Mouse (Mus musculus) gonadal fat pad, adult 2 months (tissue): ENCODE results near the gene Gstp1. TPM values are rescaled to one million over a fixed set of nuclear protein-coding genes. Genes with fewer than 3 reads are reported as not detected.
"Not testable (repeated sequence)": the region's sequence is repeated elsewhere in the genome, so short reads cannot be mapped to it uniquely, and the experiment has no call there.

Source experiments
- DNase-seq: peaks from one replicate; pipeline ENCODE4 v3.0.0-alpha.2; 2012; ENCODE audit warnings: low read depth
- polyA plus RNA-seq: library from polyadenylated mRNA; depleted of rRNA; stranded (reverse); fragments of >200 nt; gene quantifications from 2 replicates; pipeline ENCODE4 v1.2.3, GENCODE M21; 2012

Gene Gstp1
- polyA plus RNA-seq, 1 experiment, result 787 TPM

DNA sequence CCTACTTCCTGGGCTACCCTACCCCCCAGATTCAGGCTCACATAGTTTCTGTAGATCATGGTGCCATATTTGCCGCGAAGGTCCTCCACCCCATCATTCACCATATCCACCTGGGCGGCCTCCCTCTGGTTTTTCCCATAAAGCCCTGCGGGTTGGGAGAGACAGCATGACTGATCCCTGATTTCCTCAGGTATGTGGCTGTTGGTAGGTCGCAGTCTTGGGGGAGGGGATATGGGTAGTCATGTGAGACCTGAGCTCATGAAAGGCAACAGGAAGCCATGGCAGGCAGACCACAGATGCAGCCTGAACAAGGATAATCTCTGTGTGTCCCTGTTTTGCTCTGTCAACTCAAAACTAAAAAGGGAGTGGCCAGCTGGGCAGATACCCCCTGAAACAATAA is 3.2 kb upstream of the Gstp1 start:
- DNase-seq, result not testable (repeated sequence)

DNA sequence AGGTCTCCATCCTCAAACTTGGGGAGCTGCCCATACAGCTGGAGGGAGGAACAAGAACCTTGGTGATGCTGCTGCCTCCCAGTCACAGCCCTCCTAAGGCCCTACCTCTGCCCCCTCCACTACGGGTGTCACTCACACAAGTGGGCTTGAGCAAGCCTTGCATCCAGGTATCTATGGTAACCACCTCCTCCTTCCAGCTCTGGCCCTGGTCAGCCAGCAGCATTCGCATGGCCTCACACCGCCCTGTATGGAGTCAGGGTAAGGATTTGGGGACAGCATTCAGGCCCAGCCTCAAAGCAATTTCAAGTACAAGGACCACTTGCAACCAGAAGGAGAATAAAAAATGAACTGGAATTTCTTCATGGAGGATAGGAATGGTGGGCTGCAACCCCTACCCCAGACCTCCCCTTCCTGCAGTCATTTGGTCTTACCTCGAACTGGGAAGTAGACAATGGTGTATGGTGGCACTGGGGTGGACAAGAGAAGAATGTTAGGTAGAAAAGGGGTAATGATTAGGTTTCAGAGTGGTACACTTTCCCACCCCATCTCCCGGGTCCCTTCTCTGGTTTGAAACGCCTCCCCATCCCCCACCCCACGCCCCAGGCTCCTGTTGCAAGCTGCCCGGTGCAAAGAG is 514 bp downstream of the Gstp1 start:
- DNase-seq, result not testable (repeated sequence)

DNA sequence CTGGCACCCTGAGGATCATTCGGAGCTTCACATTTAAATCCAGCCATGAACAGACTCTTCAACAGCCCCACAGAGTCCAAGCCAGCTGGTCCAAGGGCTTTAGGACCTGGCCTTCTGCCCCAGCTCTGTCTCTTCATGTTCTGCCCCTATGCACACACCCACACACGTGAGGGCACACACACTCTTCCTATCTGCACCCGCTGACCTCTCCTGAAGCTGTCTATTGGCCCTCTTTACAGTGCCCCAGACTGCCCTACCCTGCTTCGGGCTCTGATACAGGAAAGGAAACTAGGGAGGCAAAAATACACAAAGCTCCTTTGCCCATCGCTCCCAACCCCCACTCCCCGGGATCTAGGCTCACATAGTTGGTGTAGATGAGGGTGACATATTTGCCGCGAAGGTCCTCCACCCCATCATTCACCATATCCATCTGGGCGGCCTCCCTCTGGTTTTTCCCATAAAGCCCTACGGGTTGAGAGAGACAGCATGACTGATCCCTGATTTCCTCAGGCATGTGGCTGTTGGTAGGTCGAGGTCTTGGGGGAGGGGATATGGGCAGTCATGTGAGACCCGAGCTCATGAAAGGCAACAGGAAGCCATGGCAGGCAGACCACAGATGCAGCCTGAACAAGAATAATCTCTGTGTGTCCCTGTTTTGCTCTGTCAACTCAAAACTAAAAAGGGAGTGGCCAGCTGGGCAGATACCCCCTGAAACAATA is 1.3 kb downstream of the Gstp1 start:
- DNase-seq, result no peak

DNA sequence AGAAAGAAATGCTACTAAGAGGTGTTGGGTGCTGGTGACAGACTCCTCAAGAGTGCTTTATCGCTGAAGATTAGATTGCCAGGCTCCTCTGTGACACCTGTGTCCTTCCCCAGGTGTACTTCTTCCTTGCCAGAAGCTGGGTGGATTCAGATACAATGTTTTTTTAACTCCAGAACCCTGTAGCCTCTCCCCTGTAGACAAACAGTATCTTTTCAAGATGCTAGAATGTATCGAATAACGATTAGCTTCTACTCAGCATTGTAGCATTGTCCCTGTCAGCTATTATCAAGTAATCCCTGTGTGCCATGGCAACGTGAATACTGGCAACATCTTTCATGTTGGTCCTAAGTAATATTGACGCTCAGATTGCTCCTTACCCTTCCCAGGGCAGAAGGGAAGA is 4.0 kb downstream of the Gstp1 start:
- DNase-seq, result no peak

GRCm38 (mm10) chr19:4033298-4033697 is 4.5 kb downstream of the Gstp1 start:
- no peak for DNase-seq

- no peak for DNase-seq
These were observed 5.1 kb downstream of the Gstp1 start for GRCm38 (mm10) chr19:4032668-4033067.

GRCm38 (mm10) chr19:4027576-4027975 is 10.2 kb downstream of the Gstp1 start:
- DNase-seq, result no peak

DNA sequence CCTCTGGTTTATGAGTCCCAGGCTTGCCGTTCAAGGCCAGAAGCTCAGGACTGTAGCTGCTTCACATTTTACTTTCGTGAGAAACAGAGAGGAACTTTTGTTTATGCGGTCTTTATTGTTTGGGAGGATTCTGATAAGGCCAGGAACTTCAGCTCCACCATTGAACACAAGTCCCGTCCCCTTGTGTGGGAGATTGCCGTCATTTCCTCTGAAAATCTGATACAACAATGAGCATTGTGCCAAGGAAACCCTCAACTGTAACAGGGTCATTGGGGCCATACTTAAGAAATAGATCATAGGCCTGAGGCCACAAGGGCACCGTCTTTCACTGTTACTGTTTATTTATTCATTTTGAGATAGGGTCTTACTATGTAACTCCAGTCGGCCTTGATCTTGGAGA is 14.6 kb downstream of the Gstp1 start:
- DNase-seq, result no peak

DNA sequence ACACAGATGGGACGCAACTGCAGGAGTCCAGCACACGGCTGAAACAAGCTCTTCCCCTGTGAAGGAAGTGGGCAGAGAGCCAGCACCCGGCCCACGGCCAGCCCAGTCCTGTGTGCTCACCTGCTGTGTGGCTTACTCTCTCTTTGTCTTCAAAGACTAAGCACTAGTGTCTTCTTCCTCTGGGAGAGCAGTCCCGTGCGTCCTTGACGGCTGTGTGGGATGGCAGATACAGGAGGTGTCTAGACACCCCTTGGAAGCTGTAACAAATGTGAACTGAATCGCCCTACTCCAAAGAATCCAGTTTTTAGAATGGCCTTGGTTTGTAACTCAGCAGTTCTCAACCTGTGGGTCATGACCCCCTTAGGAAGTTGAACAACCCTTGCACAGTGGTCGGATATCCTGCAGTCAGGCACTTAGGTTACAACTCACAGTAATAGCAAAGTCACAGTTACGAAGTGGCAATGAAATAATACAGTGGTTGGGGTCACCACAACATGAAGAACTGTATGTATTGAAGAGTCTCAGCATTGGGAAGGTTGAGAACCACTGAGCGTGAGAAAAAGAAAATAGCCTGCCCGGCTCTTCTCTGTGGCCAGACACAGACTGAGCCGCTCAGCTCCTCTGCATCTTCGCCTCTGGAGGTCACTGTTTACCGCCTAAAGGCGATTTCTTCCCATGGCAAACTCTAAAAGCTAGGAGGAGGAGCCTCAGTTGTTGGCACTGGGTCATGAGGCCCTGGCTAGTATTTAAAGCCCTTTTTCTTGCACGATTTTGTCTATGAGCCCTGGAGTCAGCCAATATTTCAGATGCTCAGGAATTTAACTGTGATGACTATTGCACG is 18.8 kb downstream of the Gstp1 start:
- DNase-seq, result peak; percentile 44

DNA sequence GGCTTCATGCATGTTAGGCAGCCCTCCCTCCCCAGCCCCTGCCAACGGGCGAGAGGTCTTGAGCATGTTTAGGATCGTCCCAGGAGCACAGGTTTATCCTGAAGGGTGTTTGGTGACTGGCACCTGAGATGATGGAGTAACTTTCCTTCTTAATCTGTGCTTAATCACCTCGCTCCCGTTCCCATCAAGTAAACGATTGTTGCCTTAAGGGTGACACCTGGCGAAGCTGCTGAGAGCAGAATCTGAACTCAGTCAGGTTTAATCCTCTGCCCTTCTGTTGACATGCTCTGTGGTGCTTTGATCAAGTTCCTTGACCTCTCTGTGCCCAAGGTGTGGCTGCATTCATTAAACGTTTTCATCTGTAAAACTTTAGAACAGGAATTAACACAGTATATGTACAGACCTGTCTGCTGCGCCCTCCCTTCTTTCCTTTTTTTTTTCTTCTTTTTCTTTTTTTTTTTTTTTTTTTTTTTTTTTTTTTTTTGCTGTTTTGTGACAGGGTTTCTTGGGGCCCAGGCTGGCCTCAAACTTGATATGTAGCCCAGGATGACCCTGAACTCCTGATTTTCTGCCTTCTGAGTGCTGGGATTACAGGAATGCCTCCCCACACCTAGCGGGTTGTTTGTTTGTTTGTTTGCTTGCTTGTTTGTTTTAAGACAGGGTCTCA is 19.7 kb downstream of the Gstp1 start:
- peak; percentile 72 for DNase-seq

GRCm38 (mm10) chr19:4015635-4016034 is 22.1 kb downstream of the Gstp1 start:
- DNase-seq, result no peak

- no peak for DNase-seq
These were observed 23.0 kb downstream of the Gstp1 start for GRCm38 (mm10) chr19:4014802-4015201.

GRCm38 (mm10) chr19:4013066-4013465 is 24.7 kb downstream of the Gstp1 start:
- DNase-seq, result no peak

- DNase-seq, result peak; percentile 87
These were observed 25.3 kb downstream of the Gstp1 start, which contains the start of gene Ndufv1 for GRCm38 (mm10) chr19:4012432-4013022. Ndufv1 (minus strand) TSS chr19:4012806.

GRCm38 (mm10) chr19:4011086-4011485 is 26.7 kb downstream of the Gstp1 start:
- no peak for DNase-seq

DNA sequence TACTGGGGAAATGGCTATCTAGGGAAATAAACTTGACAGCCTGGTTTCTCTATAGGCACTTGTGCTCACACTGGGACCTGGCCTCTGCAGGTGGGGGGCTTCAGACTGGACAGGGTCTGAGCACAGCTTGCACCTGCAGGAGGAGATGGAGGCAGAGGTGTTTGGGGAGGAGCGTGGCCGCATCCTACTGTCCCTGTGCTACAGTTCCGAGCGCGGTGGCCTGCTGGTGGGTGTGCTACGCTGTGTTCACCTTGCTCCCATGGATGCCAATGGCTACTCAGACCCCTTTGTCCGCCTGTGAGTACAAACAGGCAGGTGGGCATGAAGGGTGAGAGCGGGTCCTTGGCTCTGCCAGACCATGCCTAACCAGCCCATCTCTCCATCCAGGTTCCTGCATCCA is 31.8 kb downstream of the Gstp1 start:
- no peak for DNase-seq

DNA sequence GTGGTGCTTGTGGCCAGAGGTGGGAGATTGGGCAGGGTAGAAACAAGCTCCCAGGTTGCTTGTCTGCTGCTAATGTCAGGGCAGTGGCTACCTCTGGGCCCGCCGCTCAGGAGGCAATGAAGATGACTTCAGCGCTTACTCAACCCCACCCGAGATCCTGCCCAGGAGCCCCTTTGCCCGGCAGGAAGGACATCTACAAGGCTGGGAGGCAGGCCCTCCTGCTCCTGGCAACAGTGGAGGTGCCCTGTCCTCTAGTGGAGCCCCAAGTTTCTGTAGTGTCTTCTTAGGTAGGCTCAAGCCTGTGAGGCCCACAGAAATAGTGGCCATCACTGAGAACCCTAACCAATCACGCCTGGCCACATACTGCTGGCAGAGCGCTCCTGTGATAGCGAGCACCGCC is 32.7 kb downstream of the Gstp1 start:
- no peak for DNase-seq

DNA sequence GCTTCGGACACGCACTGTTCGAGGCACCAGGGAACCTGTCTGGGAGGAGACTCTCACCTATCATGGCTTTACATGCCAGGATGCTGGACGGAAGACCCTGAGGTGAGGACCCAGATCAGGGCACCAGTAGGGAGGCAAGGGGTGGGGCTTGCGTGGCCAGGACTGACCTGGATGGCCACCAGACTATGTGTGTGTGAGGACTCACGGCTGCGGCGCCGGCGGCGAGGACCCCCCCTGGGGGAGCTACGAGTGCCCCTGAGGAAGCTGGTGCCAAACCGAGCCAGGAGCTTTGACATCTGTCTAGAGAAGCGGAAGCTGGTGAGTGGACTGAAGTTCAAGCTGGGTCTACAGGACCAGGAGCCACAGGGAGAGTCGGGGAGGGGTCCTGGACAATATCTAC is 33.5 kb downstream of the Gstp1 start:
- DNase-seq, result no peak

GRCm38 (mm10) chr19:4003641-4004040 is 34.1 kb downstream of the Gstp1 start:
- no peak for DNase-seq

- no peak for DNase-seq
These were observed 34.7 kb downstream of the Gstp1 start, which contains the start of gene Doc2g for GRCm38 (mm10) chr19:4003112-4003511. Doc2g (plus strand) TSS chr19:4003313.

DNA sequence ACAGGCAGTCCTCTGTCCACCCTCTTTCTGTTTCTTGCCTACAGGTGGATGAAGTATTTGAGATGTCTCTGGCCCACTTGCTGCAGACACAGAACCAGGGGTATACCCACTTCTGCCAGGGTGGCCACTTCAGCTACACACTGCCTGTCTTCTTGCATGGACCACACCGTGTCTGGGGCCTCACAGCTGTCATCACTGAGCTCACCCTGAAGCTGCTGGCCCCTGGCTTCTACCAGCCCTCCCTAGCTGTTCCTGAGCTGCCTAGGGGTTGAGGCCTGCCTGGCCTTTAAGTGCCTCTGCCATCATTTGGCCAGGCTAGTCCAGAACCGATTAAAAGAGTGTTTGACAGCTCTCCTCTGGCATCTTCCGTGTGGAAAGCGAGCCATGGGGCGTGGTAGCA is 36.0 kb downstream of the Gstp1 start:
- no peak for DNase-seq
